Mouse (Mus musculus) CH12.LX (cell line): ENCODE results near the gene Grm8. TPM values are rescaled to one million over a fixed set of nuclear protein-coding genes. Genes with fewer than 3 reads are reported as not detected.

Source experiments
- DNase-seq: peaks from one replicate; pipeline ENCODE4 v3.0.0-alpha.2; 2013; ENCODE audit errors: extremely low read depth
- H3K27ac ChIP-seq: 2 replicates; pipeline ENCODE4 v1.5.1; 2012; ENCODE audit warnings: low read depth, mild to moderate bottlenecking, control low read depth, moderate library complexity; ENCODE audit not compliant: insufficient read depth
- H3K27me3 ChIP-seq: replicated peaks from 2 replicates; pipeline ENCODE3; 2012; ENCODE audit warnings: inconsistent platforms
- H3K36me3 ChIP-seq, 2 experiments: replicated peaks in 1 of 2; 2 replicates each; pipeline versions ENCODE3 to v1.6.1; 2012; ENCODE audit warnings: inconsistent platforms in 1 of 2, low read length in 1 of 2, mild to moderate bottlenecking in 1 of 2, mixed read lengths in 1 of 2, moderate library complexity in 1 of 2; ENCODE audit not compliant: control insufficient read depth in 1 of 2, insufficient read depth in 1 of 2
- H3K4me1 ChIP-seq, 2 experiments: 2 replicates each; pipeline ENCODE4 v1.6.1; 2012; ENCODE audit warnings: inconsistent platforms in 1 of 2, moderate library complexity in 1 of 2; ENCODE audit not compliant: insufficient read depth in 2 of 2, control insufficient read depth in 1 of 2
- H3K4me2 ChIP-seq: 2 replicates; pipeline ENCODE4 v1.6.1; 2012; ENCODE audit warnings: low read depth, mild to moderate bottlenecking, control low read depth; ENCODE audit not compliant: poor library complexity, insufficient read depth, severe bottlenecking
- H3K4me3 ChIP-seq, 3 experiments: fragments of 150-350 bp in 1 of 3; sonication (generic) in 1 of 3; replicated peaks in 1 of 3; 2 replicates each; pipeline versions ENCODE3 to v1.5.1; 2011 to 2012; ENCODE audit warnings: low read depth in 2 of 3, low read length in 2 of 3, mild to moderate bottlenecking in 2 of 3, moderate library complexity in 2 of 3, control low read depth in 1 of 3, improper control_type of control experiment in 1 of 3, inconsistent platforms in 1 of 3, mixed read lengths in 1 of 3; ENCODE audit not compliant: poor library complexity in 1 of 3
- H3K79me2 ChIP-seq: replicated peaks from 2 replicates; pipeline ENCODE4 v1.6.1; 2012; ENCODE audit warnings: mild to moderate bottlenecking, moderate library complexity; ENCODE audit not compliant: control insufficient read depth, poor library complexity, insufficient read depth, severe bottlenecking; ENCODE audit errors: extremely low read depth
- H3K9ac ChIP-seq: 2 replicates; pipeline ENCODE4 v1.6.1; 2012; ENCODE audit warnings: low read depth, mild to moderate bottlenecking, control low read depth, moderate library complexity; ENCODE audit not compliant: insufficient read depth
- H3K9me3 ChIP-seq: replicated peaks from 2 replicates; pipeline ENCODE3; 2012; ENCODE audit warnings: low read length, inconsistent platforms, mixed read lengths
- BHLHE40 ChIP-seq: IDR thresholded peaks from 2 replicates; pipeline ENCODE4 v1.6.1; 2011; ENCODE audit warnings: mild to moderate bottlenecking, low read depth, low read length, improper control_type of control experiment
- E2F4 ChIP-seq: IDR thresholded peaks from 2 replicates; pipeline ENCODE4 v1.6.1; 2011; ENCODE audit warnings: low read depth, low read length, improper control_type of control experiment; ENCODE audit not compliant: insufficient replicate concordance
- EP300 ChIP-seq: IDR thresholded peaks from 2 replicates; pipeline ENCODE4 v1.6.1; 2011; ENCODE audit warnings: low read length, improper control_type of control experiment
- GABPA ChIP-seq: IDR thresholded peaks from 2 replicates; pipeline ENCODE4 v1.6.1; 2012; ENCODE audit warnings: low read depth, low read length, improper control_type of control experiment, inconsistent platforms; ENCODE audit not compliant: insufficient replicate concordance
- JUND ChIP-seq: conservative IDR thresholded peaks from 2 replicates; pipeline ENCODE4 v1.6.1; 2011; ENCODE audit warnings: low read depth, low read length, improper control_type of control experiment
- KAT2A ChIP-seq: IDR thresholded peaks from 2 replicates; pipeline ENCODE4 v1.6.1; 2012; ENCODE audit warnings: low read length, improper control_type of control experiment, inconsistent platforms; ENCODE audit not compliant: insufficient replicate concordance
- MAFK ChIP-seq: IDR thresholded peaks from 2 replicates; pipeline ENCODE4 v1.6.1; 2011; ENCODE audit warnings: low read length, improper control_type of control experiment; ENCODE audit not compliant: insufficient replicate concordance
- MAX ChIP-seq: IDR thresholded peaks from 2 replicates; pipeline ENCODE4 v1.6.1; 2011; ENCODE audit warnings: low read length, improper control_type of control experiment
- MAZ ChIP-seq: IDR thresholded peaks from 2 replicates; pipeline ENCODE4 v1.6.1; 2012; ENCODE audit warnings: low read depth, mild to moderate bottlenecking, inconsistent platforms, low read length, improper control_type of control experiment, moderate library complexity
- MEF2A ChIP-seq: IDR thresholded peaks from 2 replicates; pipeline ENCODE4 v1.6.1; 2014; ENCODE audit warnings: low read depth, mild to moderate bottlenecking, inconsistent platforms, low read length, improper control_type of control experiment, borderline replicate concordance
- MXI1 ChIP-seq: IDR thresholded peaks from 2 replicates; pipeline ENCODE4 v1.6.1; 2011; ENCODE audit warnings: mild to moderate bottlenecking, low read depth, low read length, improper control_type of control experiment
- MYC ChIP-seq: IDR thresholded peaks from 2 replicates; pipeline ENCODE4 v1.6.1; 2011; ENCODE audit warnings: low read depth, mild to moderate bottlenecking, improper control_type of control experiment, low read length
- NELFE ChIP-seq: IDR thresholded peaks from 2 replicates; pipeline ENCODE4 v1.6.1; 2011; ENCODE audit warnings: low read depth, low read length, improper control_type of control experiment
- NRF1 ChIP-seq: IDR thresholded peaks from 2 replicates; pipeline ENCODE4 v1.6.1; 2014; ENCODE audit warnings: low read depth, mild to moderate bottlenecking, inconsistent platforms, low read length, improper control_type of control experiment, moderate library complexity
- RAD21 ChIP-seq: IDR thresholded peaks from 2 replicates; pipeline ENCODE4 v1.6.1; 2011; ENCODE audit warnings: low read depth, mild to moderate bottlenecking, low read length, improper control_type of control experiment, moderate library complexity
- TCF12 ChIP-seq: IDR thresholded peaks from 2 replicates; pipeline ENCODE4 v1.6.1; 2014; ENCODE audit warnings: low read depth, mild to moderate bottlenecking, inconsistent platforms, low read length, improper control_type of control experiment
- UBTF ChIP-seq: IDR thresholded peaks from 2 replicates; pipeline ENCODE4 v1.6.1; 2012; ENCODE audit warnings: low read depth, mild to moderate bottlenecking, inconsistent platforms, low read length, improper control_type of control experiment, moderate library complexity
- dilution Hi-C: fragments of 300-500 bp; cut with MboI; formaldehyde crosslinking; loops from 2 replicates; pipeline ENCODE4 v1.14.3; 2020; ENCODE audit warnings: low sequenced_read_pairs; ENCODE audit not compliant: extremely low pct_unique_long_range_greater_than_20kb, extremely low pct_ligation_motif_present
- in situ Hi-C: fragments of 300-500 bp; cut with MboI; formaldehyde crosslinking; loops from 3 replicates; pipeline ENCODE4 v1.14.3; 2019; ENCODE audit warnings: low sequenced_read_pairs, low pct_ligation_motif_present, low pct_unique_long_range_greater_than_20kb, mixed read lengths
- polyA plus RNA-seq: library from polyadenylated mRNA; unstranded; fragments of >175 nt; gene quantifications from 2 replicates; pipeline ENCODE4 v1.2.1, GENCODE M21; 2012; ENCODE audit warnings: low read depth; ENCODE audit not compliant: insufficient read length
- total RNA-seq, 2 experiments: library from RNA; depleted of rRNA; stranded (reverse); fragments of 300-350 nt in 1 of 2; fragments of >200 nt in 1 of 2; gene quantifications; 2 replicates each; pipeline ENCODE4 v1.2.3; 2012 to 2014

Grm8 gene
- total and polyA plus RNA-seq, 3 experiments: 0.08 to 0.72 (median 0.21) TPM

- no peaks in the 10 kb centered on the region for H3K36me3 ChIP-seq
- DNase-seq: no peak
- H3K4me1 ChIP-seq: no peaks in the 10 kb centered on the region
- no peaks in the 10 kb centered on the region for H3K9me3 ChIP-seq
- in situ Hi-C loops: no loop called here
- no peak overlapping the region for H3K4me3 ChIP-seq
- H3K9ac ChIP-seq: no peak overlapping the region
- no peaks in the 10 kb centered on the region for H3K27me3 ChIP-seq
- dilution Hi-C loops: no loop called here
- H3K4me2 ChIP-seq: no peak overlapping the region
- no peak for TF ChIP-seq MAZ
- TF ChIP-seq KAT2A: no peak
- no peak for TF ChIP-seq BHLHE40
- no peak for TF ChIP-seq NELFE
- no peak for TF ChIP-seq NRF1
- TF ChIP-seq MAFK: no peak
- TF ChIP-seq MAX: no peak
- no peak for TF ChIP-seq JUND
- H3K79me2 ChIP-seq: no peaks in the 10 kb centered on the region
- no peak overlapping the region for H3K27ac ChIP-seq
These were observed 247.1 kb downstream of the Grm8 start for GRCm38 (mm10) chr6:27887922-27888321.

DNA sequence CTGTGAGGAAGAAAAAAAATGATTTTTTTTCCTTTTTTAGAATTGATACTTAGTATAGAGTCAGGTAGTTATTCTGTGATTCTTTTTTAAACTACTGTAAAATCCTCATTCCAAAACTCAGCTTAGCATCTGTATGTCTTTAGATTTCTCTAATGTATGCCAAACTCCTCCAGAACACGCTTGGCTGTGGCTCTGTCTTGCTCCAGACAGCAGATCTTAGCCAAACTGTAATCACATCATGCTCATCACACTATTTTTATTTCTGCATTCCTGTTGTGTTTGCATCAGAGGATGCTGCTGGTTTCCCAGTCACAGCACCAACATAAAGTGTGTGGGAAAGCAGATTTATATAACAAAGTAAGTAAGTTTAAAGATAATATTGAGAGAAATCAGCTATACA is 249.2 kb downstream of the Grm8 start:
- no peak overlapping the region for H3K4me3 ChIP-seq
- no peaks in the 10 kb centered on the region for H3K4me1 ChIP-seq
- H3K9me3 ChIP-seq: no peaks in the 10 kb centered on the region
- H3K9ac ChIP-seq: no peak overlapping the region
- no peak for DNase-seq
- no peaks in the 10 kb centered on the region for H3K79me2 ChIP-seq
- no peaks in the 10 kb centered on the region for H3K36me3 ChIP-seq
- H3K4me2 ChIP-seq: no peak overlapping the region
- dilution Hi-C loops: no loop called here
- H3K27me3 ChIP-seq: no peaks in the 10 kb centered on the region
- in situ Hi-C loops: no loop called here
- no peak for TF ChIP-seq GABPA
- TF ChIP-seq E2F4: no peak
- TF ChIP-seq UBTF: no peak
- TF ChIP-seq EP300: no peak
- TF ChIP-seq MEF2A: no peak
- no peak for TF ChIP-seq MAFK
- TF ChIP-seq KAT2A: no peak
- TF ChIP-seq MYC: no peak
- TF ChIP-seq RAD21: no peak
- TF ChIP-seq TCF12: no peak
- TF ChIP-seq MAZ: no peak
- no peak for TF ChIP-seq MXI1
- H3K27ac ChIP-seq: no peak overlapping the region
